Mouse (Mus musculus) cerebellum, adult 8-10 months (tissue): ENCODE measurements at regions not wholly inside any gene's neighbourhood (a gene's known extent, or its start where the extent isn't known, plus 50 kb on each side); places are given as distances from the start of the nearest gene placed in this dataset.

ENCODE experiments used
- DNase-seq: peaks from one replicate; pipeline ENCODE4 v3.0.0; 2022

DNA sequence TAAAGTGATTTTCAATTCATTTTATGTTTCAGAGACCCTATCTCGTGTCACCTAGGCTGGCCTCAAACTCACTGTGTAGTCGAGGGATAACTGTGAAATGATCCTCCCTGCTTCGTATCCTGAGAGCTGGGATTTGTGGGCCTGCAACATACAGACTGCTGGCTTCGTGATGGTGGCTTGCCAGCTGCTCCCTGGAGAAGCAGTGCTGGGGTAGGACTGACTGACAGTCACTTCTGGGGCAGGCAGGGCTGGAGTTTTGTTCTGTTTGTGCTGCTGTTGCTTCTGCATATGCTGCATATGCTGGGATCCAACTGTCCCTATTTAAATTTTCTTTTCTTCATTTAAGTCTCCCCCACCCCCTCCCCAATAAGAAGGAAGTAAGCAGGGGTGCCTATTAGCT lies 1217.0 kb upstream of the A1bg start:
- no peak for DNase-seq

DNA sequence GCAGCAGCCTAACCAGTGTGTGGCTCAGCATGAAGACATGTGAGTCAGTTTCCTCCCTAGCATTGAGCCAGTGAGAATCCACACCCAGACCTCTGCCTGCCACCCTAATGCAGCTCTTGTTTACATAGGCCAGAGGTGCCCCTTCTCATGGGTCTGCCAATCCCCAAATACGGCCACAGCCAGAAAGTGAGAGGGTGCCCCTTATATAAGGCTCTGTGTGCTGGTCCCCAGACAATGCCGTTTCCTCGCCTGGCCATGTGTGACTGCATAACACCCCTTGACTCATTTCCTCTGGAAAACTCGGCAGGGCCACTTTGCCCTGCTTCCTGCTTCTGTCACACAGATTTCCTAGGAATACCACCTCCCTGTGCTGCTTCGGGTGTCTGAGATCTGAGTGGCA lies 1216.4 kb upstream of the A1bg start:
- DNase-seq = no peak

DNA sequence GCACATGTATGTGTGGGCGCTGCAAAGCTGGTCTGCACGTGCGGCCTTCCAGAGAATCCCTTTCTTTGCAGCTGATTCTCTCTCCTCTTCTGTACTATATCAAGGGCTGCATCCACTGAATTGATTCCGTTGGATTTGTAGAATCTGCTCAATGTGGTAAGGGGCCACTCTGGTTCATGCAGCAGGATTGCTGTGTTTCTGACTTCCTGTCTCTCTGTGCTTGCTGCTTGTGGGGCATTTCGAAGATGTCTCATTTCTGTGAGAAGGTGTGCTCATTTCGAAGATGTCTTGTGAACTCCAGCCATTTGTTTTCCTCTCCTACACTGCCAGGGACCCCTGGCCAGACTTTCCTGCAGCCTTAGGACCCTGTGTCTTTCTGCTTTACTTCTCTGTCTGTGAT lies 1215.9 kb upstream of the A1bg start:
- DNase-seq = no peak

DNA sequence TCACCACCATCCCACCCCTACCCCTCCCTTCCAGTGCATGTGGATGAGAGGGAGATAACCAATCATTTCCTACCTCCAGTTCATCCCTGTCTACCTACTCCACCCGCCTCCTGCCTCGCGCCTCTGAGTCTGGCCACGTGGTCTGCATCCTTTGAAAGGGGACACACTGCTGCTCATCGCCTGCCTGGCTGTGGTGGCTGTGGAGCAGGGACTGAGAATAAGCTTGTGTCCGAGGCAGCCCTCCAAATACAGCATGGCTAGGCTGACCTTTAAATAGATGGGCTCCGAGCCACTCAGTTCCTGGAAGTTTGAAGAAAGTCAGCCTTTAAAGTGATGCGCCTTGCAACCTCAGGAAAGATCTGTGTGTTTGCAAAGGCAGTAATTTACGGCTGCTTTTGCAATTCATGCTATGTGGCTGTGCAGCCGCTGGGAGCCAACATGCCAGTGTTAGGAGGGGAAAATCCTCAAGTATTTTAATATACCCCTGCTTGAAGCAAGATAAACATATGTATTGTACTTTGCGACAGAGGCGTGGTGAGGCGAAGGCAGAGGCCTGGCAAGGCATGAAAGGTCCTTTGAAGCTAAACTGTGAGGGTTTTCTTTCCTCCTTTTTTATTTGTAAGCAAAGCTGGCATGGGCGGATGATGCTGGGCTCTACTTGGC lies 1214.3 kb upstream of the A1bg start:
- no peak for DNase-seq

DNA sequence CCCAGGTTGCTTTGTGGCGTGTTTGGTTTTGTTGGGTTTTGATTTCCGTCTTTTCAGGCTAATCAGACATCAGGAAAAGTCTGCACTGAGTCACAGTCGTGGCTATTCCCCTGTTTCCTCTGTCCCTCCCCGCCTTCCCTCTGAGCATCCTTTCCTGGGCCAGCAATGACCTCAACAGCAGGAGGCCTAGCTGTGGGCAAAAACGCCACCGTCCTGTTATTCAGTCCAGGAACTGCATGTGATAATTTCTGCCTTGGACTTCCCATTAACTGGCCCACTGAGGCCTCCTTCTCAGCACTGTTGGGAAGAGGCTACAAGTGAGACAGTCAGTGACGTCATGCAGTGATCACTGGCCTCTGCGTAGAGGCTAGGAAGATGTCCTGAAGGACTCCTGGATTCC lies 1212.0 kb upstream of the A1bg start:
- no peak for DNase-seq

DNA sequence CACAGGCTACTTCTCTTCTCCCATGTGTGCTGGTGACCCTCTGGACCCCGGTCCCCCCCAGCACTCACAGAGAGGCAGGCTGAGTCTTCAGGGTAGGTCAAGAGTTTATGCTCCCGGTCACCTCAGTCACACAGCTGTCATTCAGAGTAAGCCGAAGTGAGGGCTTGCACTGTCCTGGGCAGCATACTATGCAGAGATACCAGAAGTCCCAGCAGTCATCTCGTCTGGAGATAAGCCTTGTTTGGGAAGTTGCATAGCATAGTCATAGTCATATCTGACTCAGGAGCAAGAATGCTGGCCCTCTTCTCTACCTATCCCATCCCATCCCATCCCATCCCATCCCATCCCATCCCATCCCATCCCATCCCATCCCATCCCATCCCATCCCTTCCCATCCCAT lies 1211.5 kb upstream of the A1bg start:
- no peak for DNase-seq

DNA sequence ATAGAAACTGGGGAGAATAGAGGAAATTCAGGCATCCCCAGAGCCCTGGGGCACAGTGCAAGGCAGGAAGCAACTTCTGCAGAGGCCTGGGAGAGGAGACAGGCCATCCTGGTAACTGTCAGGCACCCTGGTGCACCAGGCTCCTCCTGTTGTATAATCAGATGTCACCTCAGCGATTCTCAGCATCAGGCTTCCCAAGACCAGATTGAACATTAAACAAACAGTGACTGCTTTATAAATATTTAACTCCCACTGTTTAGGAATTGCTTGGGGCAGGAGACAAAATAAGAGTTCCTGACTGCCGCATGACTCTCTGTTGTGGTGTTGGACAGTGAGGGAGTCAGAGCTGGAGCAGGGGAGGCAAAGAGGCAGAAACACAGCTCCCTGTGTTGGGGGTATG lies 1210.1 kb upstream of the A1bg start:
- DNase-seq = no peak

DNA sequence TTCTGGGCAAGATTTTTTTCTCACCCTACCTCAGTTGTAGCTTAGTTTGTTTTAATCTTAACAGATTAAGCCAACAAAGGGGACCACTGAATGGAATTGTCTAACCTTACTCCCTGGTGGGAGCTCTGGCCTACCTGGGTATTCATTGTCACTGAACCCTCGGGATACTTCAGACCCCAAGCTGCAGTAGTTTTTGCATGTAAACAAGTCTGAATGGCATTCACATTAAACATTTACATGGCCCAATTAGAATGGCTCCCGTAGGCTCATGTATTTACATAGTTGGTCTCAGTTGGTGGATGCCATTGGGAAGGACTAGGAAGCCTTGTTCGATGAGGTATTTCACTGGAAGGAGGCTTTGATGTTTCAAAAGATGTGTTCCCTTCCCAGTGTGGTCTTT lies 1208.9 kb upstream of the A1bg start:
- DNase-seq = no peak

DNA sequence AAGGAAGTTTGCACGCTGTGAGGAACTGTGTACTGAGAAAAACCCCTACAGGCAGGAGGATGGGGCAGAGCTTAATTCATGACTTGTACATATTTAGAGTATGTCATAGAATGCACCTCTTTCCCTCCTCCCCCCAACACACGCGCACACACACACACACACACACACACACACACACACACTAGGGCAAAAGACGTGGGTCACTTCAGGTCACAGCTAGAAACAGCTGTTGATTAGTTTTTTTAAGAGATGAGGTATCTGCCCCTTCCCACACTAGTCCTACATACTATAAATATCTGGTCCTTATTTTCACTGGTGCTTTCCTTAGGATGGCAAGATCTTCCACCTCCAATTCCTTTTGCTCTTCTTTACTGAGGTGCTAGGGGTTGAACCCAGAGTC lies 1207.7 kb upstream of the A1bg start:
- DNase-seq = no peak

DNA sequence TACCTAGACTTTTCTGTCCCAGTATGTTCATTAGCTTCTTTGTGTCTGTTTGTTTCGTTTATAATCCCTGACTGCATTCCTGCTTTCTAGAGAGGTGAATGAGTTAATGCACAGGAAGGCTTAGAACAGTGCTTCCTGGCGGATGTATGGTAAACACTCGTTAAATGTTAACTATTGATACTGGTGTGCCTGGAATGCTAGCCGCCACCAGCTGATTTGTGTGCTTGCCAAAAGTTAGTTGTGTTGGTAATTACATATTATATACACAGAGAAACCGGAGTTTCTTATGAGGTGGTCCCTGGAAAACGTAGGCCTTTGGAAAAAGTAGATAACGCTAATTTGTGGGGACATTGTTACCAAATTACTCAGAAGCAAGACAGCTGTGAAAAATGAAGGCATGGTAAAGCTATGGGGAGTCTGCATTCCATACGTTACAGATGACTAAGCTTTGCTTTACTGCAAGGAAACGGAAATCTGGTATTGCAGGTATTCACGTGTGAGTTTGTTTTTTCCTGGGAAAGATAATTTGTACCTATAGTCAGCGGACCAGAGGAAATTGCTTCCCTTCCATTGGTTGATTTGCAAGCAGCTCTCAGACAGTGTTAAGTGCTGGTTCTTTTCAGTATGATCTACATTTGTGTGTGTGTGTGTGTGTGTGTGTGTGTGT lies 1205.9 kb upstream of the A1bg start:
- no peak for DNase-seq

DNA sequence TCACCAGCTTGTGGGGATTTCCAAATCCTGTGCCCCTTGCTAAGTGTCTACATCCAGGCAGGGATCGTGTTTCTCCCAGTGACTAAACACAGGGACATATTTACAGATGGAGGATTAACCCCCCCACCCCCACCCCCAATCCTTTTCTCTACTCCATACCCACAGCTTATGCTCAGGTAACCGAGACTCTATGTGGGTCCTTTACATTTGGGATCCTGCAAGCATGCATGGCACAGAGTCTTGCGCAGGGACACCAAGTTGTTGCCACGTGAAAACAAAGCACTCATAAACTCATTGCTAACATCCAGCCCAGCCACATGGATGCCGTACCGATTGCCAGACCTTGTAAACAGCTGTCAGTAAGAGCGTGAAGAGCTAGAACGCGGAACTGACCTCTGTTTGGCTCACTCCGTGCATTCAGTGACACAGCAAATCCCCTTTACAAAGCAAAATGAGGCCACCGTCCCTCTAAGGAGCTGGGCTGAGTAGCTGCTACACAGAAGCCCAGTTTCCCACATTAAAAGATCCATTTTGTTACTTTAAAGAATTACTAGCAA lies 1204.9 kb upstream of the A1bg start:
- DNase-seq = no peak

DNA sequence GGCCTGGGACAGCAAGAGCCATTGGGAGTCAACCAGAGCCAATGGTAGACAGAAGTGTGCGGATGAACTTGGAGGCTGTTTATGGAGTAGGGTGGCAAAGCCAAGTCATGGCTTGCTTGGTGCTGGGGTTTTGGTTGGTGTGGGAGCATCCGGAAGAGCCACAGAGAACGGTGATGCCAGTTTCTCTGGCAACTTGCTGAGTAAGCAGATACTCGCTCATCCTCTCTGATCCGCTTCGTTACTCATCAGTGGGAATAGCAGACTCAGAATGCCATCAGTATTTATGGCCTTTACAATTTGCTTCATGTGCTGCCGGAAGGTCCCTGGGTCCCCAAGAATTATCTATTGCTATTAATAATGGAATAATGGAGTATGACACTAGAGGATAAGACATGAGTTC lies 1202.9 kb upstream of the A1bg start:
- no peak for DNase-seq

DNA sequence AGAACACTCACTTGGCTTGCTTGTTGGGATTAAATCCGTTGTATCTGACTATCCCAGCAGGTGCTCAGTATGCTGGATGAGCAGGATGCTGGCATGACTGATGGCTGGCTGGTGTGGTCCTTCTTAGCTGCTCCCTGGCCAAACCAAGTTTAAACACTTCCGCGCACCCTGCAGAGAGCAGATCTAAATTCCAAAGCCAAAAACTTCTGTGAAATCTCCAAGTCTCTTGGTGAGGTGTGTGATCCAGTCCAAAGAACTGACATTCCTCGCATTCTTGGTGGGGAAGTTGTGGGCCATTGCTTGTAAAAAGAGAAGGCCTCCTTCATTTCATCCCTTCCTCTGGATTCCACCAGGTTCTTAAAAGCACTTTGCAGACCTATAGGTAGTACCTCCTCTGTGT lies 1200.9 kb upstream of the A1bg start:
- DNase-seq = no peak

DNA sequence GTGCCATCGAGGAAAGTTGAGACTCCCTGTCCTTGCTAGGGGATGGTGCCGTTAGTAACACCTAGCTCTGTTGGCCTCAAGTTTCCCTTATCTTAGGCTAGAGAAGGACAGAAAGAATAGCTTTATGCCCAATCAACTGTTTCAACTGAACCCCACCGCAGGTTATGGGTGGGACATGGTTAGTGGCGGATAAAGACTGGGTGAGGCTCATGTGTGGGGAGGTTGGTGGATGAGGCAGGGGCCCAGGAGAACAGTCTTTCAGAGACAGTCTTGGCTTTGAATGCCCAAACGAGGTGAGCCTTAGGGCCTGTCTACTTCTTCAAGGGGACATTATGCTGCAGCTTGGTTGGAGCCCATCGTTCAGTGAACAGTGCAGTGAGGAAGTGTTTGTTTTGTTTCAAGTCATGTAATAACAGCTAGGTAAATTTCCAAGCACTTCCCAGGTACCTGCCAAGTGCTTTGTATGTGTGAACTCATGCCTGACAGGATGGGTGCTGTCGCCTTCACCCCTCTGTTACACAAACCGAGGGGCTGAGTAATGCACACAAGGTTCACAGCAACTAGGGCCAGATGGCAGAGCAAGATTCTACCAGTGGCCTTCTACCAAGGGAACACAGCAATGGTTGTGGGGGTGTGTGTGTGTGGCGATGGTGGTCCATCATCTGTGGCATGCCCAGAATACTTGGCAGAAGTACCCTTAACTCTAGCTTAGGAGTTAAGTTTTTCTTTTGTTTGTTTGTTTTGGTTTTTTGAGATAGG lies 1199.6 kb upstream of the A1bg start:
- no peak for DNase-seq

DNA sequence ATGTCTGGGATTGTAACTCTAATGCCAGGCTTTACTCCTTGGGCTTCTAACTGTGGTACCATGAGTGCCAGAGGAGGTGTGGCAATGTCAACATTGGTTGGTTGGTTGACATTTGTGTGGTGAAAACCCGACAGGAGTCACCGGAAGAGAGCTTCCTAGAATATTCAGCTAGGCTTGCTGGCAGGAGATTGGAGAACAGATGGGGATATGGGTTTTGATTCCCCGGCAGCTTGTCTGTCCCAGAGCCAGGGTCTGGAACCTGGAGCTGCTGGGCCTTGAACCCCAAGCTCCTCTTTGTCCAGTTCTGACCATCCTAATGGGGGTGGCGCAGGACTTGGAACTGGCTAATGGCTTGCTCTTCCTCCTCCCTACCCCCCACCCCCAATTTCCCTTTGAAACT lies 1198.9 kb upstream of the A1bg start:
- no peak for DNase-seq

DNA sequence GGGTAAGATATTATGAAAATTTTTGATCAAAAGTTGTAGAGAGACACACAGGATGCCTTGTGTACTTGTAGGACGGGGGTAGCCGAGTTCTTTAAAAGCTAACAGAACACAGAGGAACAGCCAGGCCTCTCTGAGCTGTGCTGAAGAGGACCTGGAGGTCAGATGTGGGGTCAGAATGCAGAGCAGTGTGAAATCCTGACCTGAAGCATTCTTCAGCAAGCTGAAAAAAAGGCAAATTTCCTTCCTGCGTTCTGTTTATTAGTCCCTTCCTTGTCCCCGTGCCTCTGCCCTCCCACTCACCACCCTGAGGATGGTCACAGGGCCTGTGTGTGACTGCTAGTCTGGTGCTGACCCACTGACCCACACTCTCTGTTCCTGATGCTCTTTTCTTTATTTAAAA lies 1197.9 kb upstream of the A1bg start:
- no peak for DNase-seq

DNA sequence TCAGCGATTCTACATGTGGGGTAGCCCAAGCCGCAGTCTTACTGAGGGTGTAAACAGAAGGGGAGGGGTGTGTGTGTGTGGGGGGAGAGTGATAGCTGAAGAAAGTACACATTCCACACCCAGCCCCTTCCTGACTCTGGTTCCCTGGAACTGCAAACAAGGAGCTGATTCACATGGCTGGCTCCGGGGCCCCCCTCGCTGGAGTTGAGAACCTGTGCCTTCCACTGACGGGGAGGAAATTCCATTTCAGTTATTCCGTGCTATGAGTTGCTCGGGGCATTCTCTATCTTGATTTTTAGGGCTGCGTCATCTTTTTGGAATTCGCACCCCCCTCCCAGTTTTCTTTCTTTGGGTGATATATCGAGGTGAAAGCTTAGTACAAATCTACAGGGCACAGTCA lies 1196.2 kb upstream of the A1bg start:
- no peak for DNase-seq

DNA sequence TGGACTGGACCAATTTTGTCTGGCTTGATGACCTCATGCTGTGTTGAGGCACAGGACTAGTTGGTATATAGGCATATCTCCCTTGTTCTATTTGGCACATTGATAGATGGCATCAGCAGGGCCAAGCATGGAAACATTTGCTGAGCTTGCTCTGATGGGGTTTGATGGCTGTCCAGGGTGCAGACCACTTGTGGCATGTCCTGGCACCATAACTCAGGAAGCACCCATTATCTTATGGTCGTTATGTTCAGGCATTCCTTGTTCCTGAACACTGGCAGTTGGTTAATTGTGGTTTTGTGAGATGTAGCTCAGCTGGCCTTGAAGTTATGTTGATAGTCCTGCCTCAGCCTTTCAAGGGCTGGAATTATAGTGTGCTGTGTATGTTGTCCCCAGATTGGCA lies 1193.4 kb upstream of the A1bg start:
- no peak for DNase-seq

DNA sequence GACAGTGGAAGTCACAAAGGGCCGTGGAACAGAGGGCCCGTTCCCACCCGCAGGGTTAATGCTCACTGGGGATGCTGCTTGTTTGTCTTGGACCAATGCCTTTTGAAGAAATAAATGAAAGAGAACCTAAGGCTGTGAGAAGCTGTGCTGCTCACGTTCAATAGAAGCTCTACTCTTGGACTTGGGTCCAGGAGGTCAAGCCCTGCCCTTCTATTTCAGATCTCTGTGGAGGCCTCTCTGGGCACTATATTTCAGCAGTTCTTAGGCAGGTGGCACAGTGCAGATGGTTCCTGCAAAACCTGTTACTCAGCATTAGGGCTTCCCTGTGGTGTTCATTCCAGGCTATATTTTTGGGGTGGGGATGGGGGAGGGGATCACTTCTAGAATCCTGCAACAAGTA lies 1192.0 kb upstream of the A1bg start:
- no peak for DNase-seq

DNA sequence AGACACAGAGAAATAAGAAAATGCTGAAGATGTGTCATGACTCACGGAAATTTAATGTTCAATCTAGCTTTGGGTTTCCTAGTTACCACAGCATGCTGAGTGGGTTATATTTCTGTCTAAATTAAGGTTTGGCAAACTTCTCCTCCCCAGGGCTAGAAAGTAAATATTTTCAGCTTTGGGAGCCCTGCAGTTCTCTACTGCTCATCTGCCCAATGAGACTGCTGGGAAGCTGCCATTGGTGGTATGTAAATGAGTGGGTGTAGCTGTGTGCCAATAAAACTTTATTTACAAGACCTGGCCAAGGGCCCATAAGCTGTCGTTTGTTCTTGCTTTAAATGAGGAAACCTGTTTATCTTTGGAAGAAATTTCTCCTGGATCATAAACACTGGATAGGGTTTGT lies 1189.3 kb upstream of the A1bg start:
- DNase-seq = no peak

DNA sequence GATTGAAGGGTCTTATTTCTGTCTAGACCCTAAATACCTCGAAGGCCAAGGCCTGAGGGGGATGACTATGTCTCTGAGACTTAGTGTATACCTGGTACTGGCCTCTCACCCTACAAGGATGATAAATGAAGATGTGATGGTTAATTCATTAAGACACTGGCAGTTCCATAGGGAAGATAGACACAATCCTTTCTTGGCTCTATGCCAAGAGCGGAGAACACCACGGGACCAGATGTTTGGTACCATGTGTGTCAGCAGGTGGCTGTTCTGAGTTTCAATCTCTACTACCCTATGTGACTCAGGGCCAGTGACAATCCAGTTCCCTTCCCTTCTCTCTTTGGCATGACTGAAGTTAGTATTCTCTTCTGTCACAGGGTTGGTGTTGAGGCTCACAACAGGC lies 1185.2 kb upstream of the A1bg start:
- no peak for DNase-seq

DNA sequence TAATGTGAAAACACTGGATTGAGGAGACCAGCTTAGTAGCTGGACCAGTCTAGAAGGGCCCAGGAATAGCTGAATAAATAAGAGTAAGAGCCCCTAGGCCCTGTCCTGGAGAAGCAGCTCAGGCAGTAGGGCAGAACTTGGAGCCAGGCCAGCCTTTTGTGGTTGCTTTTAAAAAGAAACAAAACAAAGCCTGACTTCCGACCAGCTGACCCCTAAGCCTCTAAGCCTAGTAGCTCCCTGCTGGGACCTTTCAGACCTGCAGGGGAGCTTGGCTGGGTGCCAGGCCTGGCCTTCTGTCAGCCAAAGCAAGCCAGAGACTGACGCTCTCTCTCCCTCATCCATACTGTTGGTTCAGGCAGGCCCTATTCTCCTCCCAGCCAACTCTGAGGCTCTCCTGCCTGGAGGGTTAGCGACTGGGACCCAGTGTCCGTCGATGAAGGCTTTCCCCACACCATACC lies 1183.7 kb upstream of the A1bg start:
- DNase-seq = peak; percentile 54

DNA sequence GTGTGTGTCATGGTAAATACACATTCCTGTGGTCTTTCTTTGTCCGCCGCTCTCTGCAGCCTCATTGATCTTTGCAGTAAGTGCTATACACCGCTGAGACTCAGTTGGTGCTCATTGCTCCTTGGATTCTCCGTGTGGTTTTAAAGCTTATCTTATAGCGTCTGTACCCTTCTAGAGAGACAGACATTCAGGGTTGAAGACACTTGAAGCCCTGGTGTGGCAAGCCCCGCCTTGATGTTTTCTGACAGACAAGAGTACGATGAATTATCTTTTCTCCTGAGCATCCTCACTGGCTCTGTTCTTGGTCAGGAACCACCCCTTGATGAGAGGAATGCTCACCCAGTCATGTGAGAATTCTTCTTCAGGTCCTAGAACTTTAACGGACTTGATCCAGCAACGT lies 1182.7 kb upstream of the A1bg start:
- DNase-seq = no peak

DNA sequence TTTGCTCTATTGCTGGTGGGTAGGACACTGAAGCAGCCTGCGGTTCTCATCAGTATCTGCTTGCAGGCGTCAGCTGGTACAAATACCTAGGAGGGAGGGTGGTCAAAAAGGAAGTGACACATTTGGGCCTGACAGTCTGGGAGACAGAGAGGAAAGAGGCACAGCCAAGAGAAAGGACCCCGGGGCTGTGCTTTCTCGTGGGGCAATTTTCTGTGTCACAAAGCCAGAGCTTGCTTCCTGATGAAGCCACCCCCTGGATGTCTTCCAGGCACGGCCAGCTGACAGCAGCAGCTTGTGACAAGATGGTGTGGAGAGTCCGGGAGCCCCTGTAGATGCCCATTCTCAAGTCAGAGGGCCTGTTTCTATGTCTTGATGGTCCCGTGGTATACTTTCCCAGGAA lies 1181.8 kb upstream of the A1bg start:
- no peak for DNase-seq
